Mouse (Mus musculus): Measurements from ENCODE around the gene Eepd1.

GRCm38 (mm10) chr9:25496196-25496595, 14.8 kb downstream of the Eepd1 start:
- TF ChIP-seq CTCF (IDR thresholded peaks at IDR 0.05; ENCODE audit: low read depth) (no peak), EP300 (IDR thresholded peaks at IDR 0.05; ENCODE audit: low read depth) (no peak)
